Mouse (Mus musculus) myocyte (in vitro differentiated cells): Measurements from ENCODE around the gene Tmem176b. TPM values are rescaled to one million over a fixed set of nuclear protein-coding genes. Genes with fewer than 3 reads are reported as not detected.

Source experiments
- H3K27me3 ChIP-seq: one replicate; pipeline ENCODE4 v1.6.1; 2011; ENCODE audit not compliant: control insufficient read depth, insufficient read depth, insufficient read length
- H3K36me3 ChIP-seq: one replicate; pipeline ENCODE4 v1.6.1; 2011; ENCODE audit not compliant: control insufficient read depth, insufficient read depth
- H3K4me2 ChIP-seq: one replicate; pipeline ENCODE4 v1.6.1; 2011; ENCODE audit warnings: low read depth, control low read depth
- H3K4me3 ChIP-seq: one replicate; pipeline ENCODE4 v1.5.1; 2011; ENCODE audit warnings: mild to moderate bottlenecking, control low read depth, moderate library complexity
- H3K79me2 ChIP-seq: one replicate; pipeline ENCODE4 v1.6.1; 2011; ENCODE audit not compliant: control insufficient read depth, insufficient read depth
- H3ac ChIP-seq: one replicate; pipeline ENCODE4 v1.6.1; 2011; ENCODE audit not compliant: control insufficient read depth, insufficient read length
- CEBPB ChIP-seq: IDR thresholded peaks from 2 replicates; pipeline ENCODE4 v1.6.1; 2011; ENCODE audit warnings: mild to moderate bottlenecking, moderate library complexity; ENCODE audit not compliant: poor library complexity, insufficient read depth, severe bottlenecking
- E2F4 ChIP-seq: IDR thresholded peaks from one replicate; pipeline ENCODE4 v1.6.1; 2011; ENCODE audit warnings: mild to moderate bottlenecking, control low read depth, moderate library complexity; ENCODE audit not compliant: insufficient read depth
- MAX ChIP-seq: IDR thresholded peaks from one replicate; pipeline ENCODE4 v1.6.1; 2011; ENCODE audit warnings: low read depth, mild to moderate bottlenecking, control low read depth
- MYOD1 ChIP-seq, 3 experiments: IDR thresholded peaks; one replicate each; pipeline ENCODE4 v1.6.1; 2011; ENCODE audit warnings: control low read depth in 2 of 3, low read depth in 2 of 3, mild to moderate bottlenecking in 2 of 3, moderate library complexity in 1 of 3; ENCODE audit not compliant: insufficient read length in 2 of 3, control insufficient read depth in 1 of 3
- MYOG ChIP-seq, 3 experiments: IDR thresholded peaks; one replicate each; pipeline ENCODE4 v1.6.1; 2011; ENCODE audit warnings: control low read depth in 2 of 3, low read depth in 2 of 3, mild to moderate bottlenecking in 2 of 3; ENCODE audit not compliant: insufficient read length in 2 of 3, control insufficient read depth in 1 of 3, insufficient read depth in 1 of 3
- POLR2A ChIP-seq: IDR thresholded peaks from one replicate; pipeline ENCODE4 v1.6.1; 2011; ENCODE audit warnings: low read depth, mild to moderate bottlenecking, control low read depth, moderate library complexity; ENCODE audit not compliant: insufficient read length
- POLR2AphosphoS2 ChIP-seq: IDR thresholded peaks from one replicate; pipeline ENCODE4 v1.6.1; 2011; ENCODE audit warnings: low read depth, control low read depth; ENCODE audit not compliant: insufficient read length
- REST ChIP-seq: IDR thresholded peaks from one replicate; pipeline ENCODE4 v1.6.1; 2011; ENCODE audit warnings: mild to moderate bottlenecking, control low read depth, moderate library complexity; ENCODE audit not compliant: insufficient read depth, insufficient read length
- SRF ChIP-seq: IDR thresholded peaks from one replicate; pipeline ENCODE4 v1.6.1; 2011; ENCODE audit warnings: low read depth; ENCODE audit not compliant: control insufficient read depth, insufficient read length
- TCF12 ChIP-seq: IDR thresholded peaks from one replicate; pipeline ENCODE4 v1.6.1; 2011; ENCODE audit warnings: mild to moderate bottlenecking, control low read depth; ENCODE audit not compliant: poor library complexity, insufficient read depth, severe bottlenecking
- TCF3 ChIP-seq: IDR thresholded peaks from one replicate; pipeline ENCODE4 v1.6.1; 2011; ENCODE audit warnings: low read depth, control low read depth; ENCODE audit not compliant: insufficient read length
- USF1 ChIP-seq: IDR thresholded peaks from one replicate; pipeline ENCODE4 v1.6.1; 2011; ENCODE audit warnings: low read depth, mild to moderate bottlenecking, control low read depth, moderate library complexity
- polyA plus RNA-seq: library from polyadenylated mRNA; unstranded; fragments of >200 nt; fragmentation: generic; extraction: Trizol; gene quantifications from one replicate; pipeline ENCODE4 v1.2.1, GENCODE M21; 2012; ENCODE audit warnings: missing spikeins

The Tmem176b gene
- polyA plus RNA-seq, 1 experiment, result 9.9 TPM

GRCm38 (mm10) chr6:48817815-48818214 is 23.5 kb downstream of the Tmem176b start:
- TF ChIP-seq USF1, result no peak
- TF ChIP-seq POLR2A, result no peak
- TF ChIP-seq MAX, result no peak
- TF ChIP-seq E2F4, result no peak
- no peak for TF ChIP-seq TCF3
- no peak for TF ChIP-seq MYOG (IDR thresholded peaks at IDR 0.05; ENCODE audit: control insufficient read depth in 1 of 3, insufficient read depth in 1 of 3, insufficient read length in 2 of 3, low read depth in 2 of 3)
- TF ChIP-seq SRF, result no peak
- no peak for TF ChIP-seq TCF12
- TF ChIP-seq POLR2AphosphoS2, result no peak
- TF ChIP-seq MYOD1 (IDR thresholded peaks at IDR 0.05; ENCODE audit: control insufficient read depth in 1 of 3, insufficient read length in 2 of 3, low read depth in 2 of 3), result no peak
- TF ChIP-seq REST, result no peak
- no peak overlapping the region for H3K4me3 ChIP-seq
- H3K79me2 ChIP-seq, result no peaks in the 10 kb centered on the region
- no peaks in the 10 kb centered on the region for H3K36me3 ChIP-seq
- no peak overlapping the region for H3K4me2 ChIP-seq
- no peaks in the 10 kb centered on the region for H3K27me3 ChIP-seq
- H3ac ChIP-seq, result no peak overlapping the region

- Histone ChIP-seq H3ac (no peak overlapping the region), H3K4me3 (no peak overlapping the region), H3K36me3 (no peaks in the 10 kb centered on the region), H3K4me2 (no peak overlapping the region), H3K27me3 (no peaks in the 10 kb centered on the region), H3K79me2 (no peaks in the 10 kb centered on the region)
- no peak for TF ChIP-seq MYOD1 (IDR thresholded peaks at IDR 0.05; ENCODE audit: control insufficient read depth in 1 of 3, insufficient read length in 2 of 3, low read depth in 2 of 3)
- no peak for TF ChIP-seq SRF
- no peak for TF ChIP-seq CEBPB
- no peak for TF ChIP-seq MYOG (IDR thresholded peaks at IDR 0.05; ENCODE audit: control insufficient read depth in 1 of 3, insufficient read depth in 1 of 3, insufficient read length in 2 of 3, low read depth in 2 of 3)
- TF ChIP-seq POLR2AphosphoS2, result no peak
- no peak for TF ChIP-seq REST
- no peak for TF ChIP-seq TCF12
Observed at GRCm38 (mm10) chr6:48815013-48815412, 26.3 kb downstream of the Tmem176b start.

DNA sequence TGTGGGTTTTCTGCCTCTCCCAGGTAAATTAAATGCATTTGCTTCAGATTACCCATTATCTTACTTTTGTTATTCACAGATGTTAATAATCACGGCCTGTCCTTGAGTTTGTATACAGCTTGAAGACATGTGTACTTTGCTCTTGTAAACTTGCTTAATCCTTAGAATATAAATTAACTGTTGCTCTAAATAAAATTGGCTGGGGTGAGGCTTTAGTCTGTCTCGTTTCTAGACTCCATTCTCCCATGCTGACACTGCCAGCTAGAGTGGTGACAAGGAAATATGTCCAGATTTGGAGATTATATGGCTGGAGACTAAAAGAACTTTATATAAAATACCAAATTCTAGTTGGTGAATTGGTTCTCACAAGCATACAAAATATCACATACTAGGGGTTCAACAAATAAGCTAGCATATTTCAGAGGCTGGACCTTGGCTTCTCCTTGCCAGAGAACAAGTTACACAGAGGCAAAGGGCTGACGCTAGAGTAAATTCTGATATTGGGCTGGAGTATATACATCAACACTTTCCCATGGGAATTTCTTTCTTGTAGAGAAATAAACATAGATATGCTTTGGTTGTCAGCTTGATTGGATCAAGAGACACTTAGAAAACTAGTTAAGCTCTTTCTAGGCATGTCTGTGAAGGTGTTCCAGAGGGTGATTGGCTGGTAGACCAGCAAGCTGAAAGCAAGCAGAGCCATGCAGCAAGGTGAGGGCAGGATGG is 31.6 kb downstream of the Tmem176b start:
- Histone ChIP-seq H3K4me2 (no peak overlapping the region), H3K4me3 (no peak overlapping the region), H3K79me2 (no peaks in the 10 kb centered on the region), H3K36me3 (no peaks in the 10 kb centered on the region), H3ac (no peak overlapping the region), H3K27me3 (no peaks in the 10 kb centered on the region)
- TF ChIP-seq POLR2AphosphoS2 (no peak), MYOG (IDR thresholded peaks at IDR 0.05; ENCODE audit: control insufficient read depth in 1 of 3, insufficient read depth in 1 of 3, insufficient read length in 2 of 3, low read depth in 2 of 3) (no peak), MYOD1 (IDR thresholded peaks at IDR 0.05; ENCODE audit: control insufficient read depth in 1 of 3, insufficient read length in 2 of 3, low read depth in 2 of 3) (no peak), TCF3 (no peak), MAX (no peak), POLR2A (no peak), E2F4 (no peak), TCF12 (no peak), USF1 (no peak), SRF (no peak), CEBPB (no peak), REST (no peak)

DNA sequence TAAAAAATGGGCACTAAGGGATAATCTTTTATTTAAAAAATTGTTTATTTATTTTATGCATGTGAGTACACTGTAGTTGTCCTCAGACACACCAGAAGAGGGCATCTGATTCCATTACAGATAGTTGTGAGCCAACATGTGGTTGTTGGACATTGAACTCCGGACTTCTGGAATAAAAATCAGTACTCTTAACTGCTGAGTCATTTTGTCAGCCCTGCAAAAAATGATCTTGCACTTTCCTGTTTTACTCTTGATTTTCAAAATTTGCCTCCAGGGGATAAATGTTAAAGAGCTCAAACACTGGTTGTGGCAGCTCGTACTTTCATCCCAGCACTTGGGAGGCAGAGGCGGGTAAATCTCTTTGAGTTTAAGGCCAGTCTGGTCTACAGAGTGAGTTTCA is 34.5 kb downstream of the Tmem176b start:
- Histone ChIP-seq H3K27me3 (no peaks in the 10 kb centered on the region), H3ac (no peak overlapping the region), H3K4me3 (no peak overlapping the region), H3K36me3 (no peaks in the 10 kb centered on the region), H3K79me2 (no peaks in the 10 kb centered on the region), H3K4me2 (no peak overlapping the region)
- TF ChIP-seq TCF12 (no peak), MAX (no peak), TCF3 (no peak), POLR2A (no peak), REST (no peak), MYOG (IDR thresholded peaks at IDR 0.05; ENCODE audit: control insufficient read depth in 1 of 3, insufficient read depth in 1 of 3, insufficient read length in 2 of 3, low read depth in 2 of 3) (no peak), MYOD1 (IDR thresholded peaks at IDR 0.05; ENCODE audit: control insufficient read depth in 1 of 3, insufficient read length in 2 of 3, low read depth in 2 of 3) (no peak), SRF (no peak), CEBPB (no peak), POLR2AphosphoS2 (no peak), E2F4 (no peak), USF1 (no peak)

DNA sequence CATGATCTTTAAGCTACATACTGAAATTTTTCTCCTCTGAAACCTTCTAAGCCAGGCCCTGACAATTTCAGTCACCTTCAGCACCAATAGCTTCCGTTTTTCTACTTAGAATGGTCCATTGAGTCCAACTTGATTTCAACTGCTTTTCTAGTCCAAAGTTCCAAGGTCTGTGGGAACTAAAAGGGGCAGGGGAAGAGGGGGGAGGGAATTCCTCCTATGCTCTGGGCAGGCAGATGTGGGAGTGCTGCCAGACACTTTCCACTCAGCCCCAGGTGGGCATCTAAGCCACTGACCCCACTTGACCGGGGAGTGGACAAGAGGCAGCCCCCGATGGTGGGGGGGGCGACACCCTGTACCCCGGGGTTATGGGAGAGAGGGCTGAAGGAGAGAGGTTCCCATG is 37.0 kb downstream of the Tmem176b start:
- Histone ChIP-seq H3ac (no peak overlapping the region), H3K4me3 (no peak overlapping the region), H3K36me3 (no peaks in the 10 kb centered on the region), H3K79me2 (no peaks in the 10 kb centered on the region), H3K27me3 (no peaks in the 10 kb centered on the region), H3K4me2 (no peak overlapping the region)
- TF ChIP-seq MYOG (IDR thresholded peaks at IDR 0.05; ENCODE audit: control insufficient read depth in 1 of 3, insufficient read depth in 1 of 3, insufficient read length in 2 of 3, low read depth in 2 of 3) (no peak), MAX (no peak), E2F4 (no peak), TCF12 (no peak), REST (no peak), POLR2AphosphoS2 (no peak), CEBPB (no peak), SRF (no peak), TCF3 (no peak), MYOD1 (IDR thresholded peaks at IDR 0.05; ENCODE audit: control insufficient read depth in 1 of 3, insufficient read length in 2 of 3, low read depth in 2 of 3) (no peak), USF1 (no peak), POLR2A (no peak)
